Mouse (Mus musculus) stomach, embryonic 16.5 days (tissue): ENCODE measurements at regions not wholly inside any gene's neighbourhood (a gene's known extent, or its start where the extent isn't known, plus 50 kb on each side); places are given as distances from the start of the nearest gene placed in this dataset.
A peak's percentile ranks its signal among the peaks of the same experiment; 100 is the strongest.

Source experiments
- ATAC-seq: fragments of 200-750 bp; cut with Nextera tagmentation; 2 replicates; pipeline ENCODE4 v1.8.0; 2017; ENCODE audit warnings: moderate number of reproducible peaks, moderate TSS enrichment; ENCODE audit not compliant: insufficient read depth, low FRiP score
- H3K27ac ChIP-seq: fragments of 300-500 bp; sonication (generic); 2 replicates; pipeline ENCODE4 v1.5.1; 2014; ENCODE audit warnings: low read length
- H3K27me3 ChIP-seq: fragments of 300-500 bp; sonication (generic); 2 replicates; pipeline ENCODE4 v1.6.1; 2014; ENCODE audit warnings: low read length, control low read depth, mixed read lengths; ENCODE audit not compliant: control insufficient read depth, insufficient read depth
- H3K36me3 ChIP-seq: fragments of 300-500 bp; sonication (generic); 2 replicates; pipeline ENCODE4 v1.6.1; 2014; ENCODE audit warnings: low read length; ENCODE audit not compliant: control insufficient read depth, insufficient read depth
- H3K4me1 ChIP-seq: fragments of 300-500 bp; sonication (generic); 2 replicates; pipeline ENCODE4 v1.6.1; 2014; ENCODE audit warnings: low read length, control low read depth, mixed read lengths; ENCODE audit not compliant: control insufficient read depth, insufficient read depth
- H3K4me2 ChIP-seq: fragments of 300-500 bp; sonication (generic); 2 replicates; pipeline ENCODE4 v1.6.1; 2014; ENCODE audit warnings: low read depth, low read length, mixed read lengths
- H3K4me3 ChIP-seq: fragments of 300-500 bp; sonication (generic); replicated peaks from 2 replicates; pipeline ENCODE4 v1.5.1; 2014; ENCODE audit warnings: mild to moderate bottlenecking, low read length
- H3K9ac ChIP-seq: fragments of 300-500 bp; sonication (generic); 2 replicates; pipeline ENCODE4 v1.6.1; 2014; ENCODE audit warnings: low read length
- H3K9me3 ChIP-seq: fragments of 300-500 bp; sonication (generic); replicated peaks from 2 replicates; pipeline ENCODE4 v1.6.1; 2016; ENCODE audit warnings: low read length, control low read depth; ENCODE audit not compliant: control insufficient read depth
- WGBS: fragments of 180-500 bp; shearing (Covaris S2); extraction: QIAGEN DNeasy Blood & Tissue Kit; methylation state at CpG from one replicate; pipeline ENCODE4 v1.1.7; 2014; 5-methylcytosine and 5-hydroxymethylcytosine counted together

- H3K4me2 ChIP-seq, result no peak overlapping the region
- ATAC-seq, result no peak
- H3K27me3 ChIP-seq, result no peaks in the 10 kb centered on the region
- H3K9ac ChIP-seq, result no peak overlapping the region
- H3K4me1 ChIP-seq, result no peaks in the 10 kb centered on the region
- H3K27ac ChIP-seq, result no peak overlapping the region
- H3K36me3 ChIP-seq, result no peaks in the 10 kb centered on the region
- H3K4me3 ChIP-seq, result no peak overlapping the region
- H3K9me3 ChIP-seq, result no peaks in the 10 kb centered on the region
These were observed 206.3 kb downstream of the Irs2 start for GRCm38 (mm10) chr8:10802003-10802402.

- H3K4me1 ChIP-seq, result no peaks in the 10 kb centered on the region
- ATAC-seq, result no peak
- WGBS, result 60% methylated on average over 5 of the region's 5 CpGs
These were observed 206.7 kb downstream of the Irs2 start for GRCm38 (mm10) chr8:10801580-10801979.

DNA sequence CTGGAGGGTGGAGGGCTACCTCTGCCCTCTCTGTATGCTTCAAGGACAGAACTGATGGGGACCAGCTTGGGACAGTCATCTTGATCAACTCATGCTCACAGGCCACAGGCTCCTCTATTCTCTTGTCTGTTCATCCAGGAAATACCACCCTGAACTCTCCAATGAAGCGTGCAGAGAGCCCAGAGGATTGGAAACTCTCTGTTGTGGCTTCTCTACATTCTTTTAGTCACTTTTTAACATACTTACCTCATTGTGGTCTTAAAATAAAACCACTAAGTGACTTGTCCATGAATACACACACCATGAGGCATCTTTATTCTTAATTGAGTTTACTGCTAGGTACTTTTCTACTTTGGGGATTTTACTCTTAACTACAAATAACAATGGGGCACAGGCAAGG is 209.8 kb downstream of the Irs2 start:
- H3K27ac ChIP-seq, result no peak overlapping the region
- ATAC-seq, result no peak
- H3K4me1 ChIP-seq, result no peaks in the 10 kb centered on the region
- no peak overlapping the region for H3K9ac ChIP-seq
- no peaks in the 10 kb centered on the region for H3K36me3 ChIP-seq
- WGBS, result 86% methylated on average over 1 of the region's 1 CpGs
- H3K9me3 ChIP-seq, result no peaks in the 10 kb centered on the region
- no peaks in the 10 kb centered on the region for H3K27me3 ChIP-seq
- H3K4me2 ChIP-seq, result no peak overlapping the region
- H3K4me3 ChIP-seq, result no peak overlapping the region

More at GRCm38 (mm10) chr8:10801580-10801979, 206.7 kb downstream of the Irs2 start:
- H3K27ac ChIP-seq, result no peak overlapping the region
- no peak overlapping the region for H3K4me3 ChIP-seq
- no peaks in the 10 kb centered on the region for H3K27me3 ChIP-seq
- no peak overlapping the region for H3K9ac ChIP-seq
- H3K4me2 ChIP-seq, result no peak overlapping the region
- H3K9me3 ChIP-seq, result no peaks in the 10 kb centered on the region
- no peaks in the 10 kb centered on the region for H3K36me3 ChIP-seq

- Histone ChIP-seq H3K36me3 (no peaks in the 10 kb centered on the region), H3K4me1 (no peaks in the 10 kb centered on the region), H3K4me3 (no peak overlapping the region), H3K9me3 (no peaks in the 10 kb centered on the region), H3K4me2 (no peak overlapping the region), H3K9ac (no peak overlapping the region), H3K27ac (no peak overlapping the region), H3K27me3 (no peaks in the 10 kb centered on the region)
- no peak for ATAC-seq
- 51% methylated on average over 10 of the region's 10 CpGs for WGBS
These were observed 213.7 kb downstream of the Irs2 start for GRCm38 (mm10) chr8:10794367-10795189.

DNA sequence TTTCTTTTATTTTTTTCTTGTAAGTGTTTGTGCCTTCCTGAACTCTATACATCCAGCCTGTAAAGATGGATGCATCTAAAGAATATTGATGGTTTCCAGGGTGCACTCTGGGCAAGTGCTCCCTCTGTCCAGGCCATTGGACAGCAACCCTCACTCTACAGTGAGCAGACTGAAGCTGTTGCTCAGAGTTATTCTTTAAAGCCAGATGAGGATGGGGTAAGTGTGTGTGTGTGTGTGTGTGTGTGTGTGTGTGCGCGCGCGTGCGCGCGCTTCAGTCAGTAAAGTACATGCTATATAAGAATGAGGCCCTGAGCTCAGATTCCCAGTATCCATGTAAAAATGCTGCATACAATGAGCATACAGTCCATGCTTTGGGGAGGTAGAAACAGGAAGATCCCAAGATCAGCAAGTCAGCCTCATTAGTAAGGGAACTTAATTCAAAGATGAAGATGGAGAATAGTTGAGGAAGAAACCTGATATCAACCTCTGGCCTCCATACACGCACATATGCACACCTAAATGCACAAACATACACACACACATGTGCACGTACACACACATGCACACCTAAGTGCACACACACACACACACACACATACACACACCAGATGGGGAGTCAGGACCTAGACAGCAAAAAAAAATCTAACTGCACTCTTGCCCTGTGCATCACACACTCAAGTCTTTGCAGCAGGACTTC is 214.4 kb downstream of the Irs2 start:
- H3K36me3 ChIP-seq, result no peaks in the 10 kb centered on the region
- no peak overlapping the region for H3K9ac ChIP-seq
- H3K4me1 ChIP-seq, result 0 out of 2 replicates have a peak, but pooled peaks cover 4% of the 10 kb centered on the region
- H3K27me3 ChIP-seq, result no peaks in the 10 kb centered on the region
- H3K9me3 ChIP-seq, result no peaks in the 10 kb centered on the region
- no peak overlapping the region for H3K4me3 ChIP-seq
- no peak overlapping the region for H3K27ac ChIP-seq
- no peak overlapping the region for H3K4me2 ChIP-seq
- WGBS, result 96% methylated on average over 9 of the region's 9 CpGs
- no peak for ATAC-seq

DNA sequence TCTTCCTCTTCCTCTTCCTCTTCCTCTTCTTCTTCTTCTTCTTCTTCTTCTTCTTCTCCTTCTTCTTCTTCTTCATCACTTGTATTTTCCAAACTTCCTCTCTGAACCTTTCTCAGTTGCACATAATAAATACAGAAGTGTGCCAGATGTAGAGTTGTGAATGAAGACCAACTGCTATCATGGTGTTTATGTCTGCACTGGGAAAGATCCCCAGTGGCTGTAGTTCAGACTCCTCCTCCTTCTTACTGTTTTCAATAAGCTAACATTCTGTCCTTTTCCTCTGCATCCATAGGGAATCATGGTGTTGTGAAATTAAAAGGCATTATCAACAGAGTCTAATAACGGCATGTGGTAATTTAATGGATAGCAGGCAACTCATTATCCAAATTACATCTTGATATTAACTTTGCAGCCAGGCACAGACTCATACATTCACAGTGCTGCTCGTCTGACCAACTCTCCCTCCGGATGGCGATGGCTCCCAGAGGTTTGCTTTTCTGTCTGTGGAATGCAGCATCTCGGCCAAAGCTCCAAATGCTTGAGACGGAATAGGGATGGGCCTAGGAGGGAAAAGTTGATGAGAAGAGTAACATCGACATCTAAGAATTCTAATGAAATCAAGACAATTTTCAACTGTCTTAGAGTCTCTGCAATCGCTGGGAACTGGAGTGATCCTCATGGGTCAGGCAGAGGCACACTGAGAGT is 219.6 kb downstream of the Irs2 start:
- WGBS, result 54% methylated on average over 8 of the region's 8 CpGs
- ATAC-seq, result 0 out of 2 replicates have a peak, but pooled peaks have one; percentile 58

DNA sequence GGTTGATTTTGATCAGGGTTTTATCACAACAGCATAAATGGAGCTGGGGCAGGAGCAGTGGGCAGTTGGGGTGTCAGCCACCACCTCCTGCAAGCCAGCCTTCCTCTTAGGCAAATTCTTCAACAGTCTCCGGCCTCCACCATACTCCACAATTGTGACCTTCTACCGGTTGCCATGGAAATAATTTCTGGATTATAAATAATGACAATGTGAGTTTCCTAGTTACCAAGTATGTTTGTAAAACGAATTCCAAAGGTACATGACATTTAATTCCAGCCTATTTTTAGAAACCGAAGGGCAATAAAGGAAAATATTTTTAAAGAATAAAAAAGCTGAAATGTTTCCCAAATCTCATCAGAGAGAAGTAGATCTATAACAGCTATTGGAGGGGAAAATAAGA is 222.5 kb downstream of the Irs2 start:
- Histone ChIP-seq H3K4me3 (no peak overlapping the region), H3K9ac (no peak overlapping the region), H3K27me3 (no peaks in the 10 kb centered on the region), H3K36me3 (no peaks in the 10 kb centered on the region), H3K27ac (no peak overlapping the region), H3K9me3 (no peaks in the 10 kb centered on the region), H3K4me1 (0 out of 2 replicates have a peak, but pooled peaks cover 6% of the 10 kb centered on the region), H3K4me2 (no peak overlapping the region)
- ATAC-seq, result no peak
- WGBS, result 50% methylated on average over 4 of the region's 4 CpGs

More for the DNA sequence above, 219.6 kb downstream of the Irs2 start:
- Histone ChIP-seq H3K27ac (peak overlapping the region; percentile 29; the same call in 1 of the 2 replicates), H3K9me3 (no peaks in the 10 kb centered on the region), H3K4me1 (0 out of 2 replicates have a peak, but pooled peaks cover 6% of the 10 kb centered on the region), H3K9ac (no peak overlapping the region), H3K4me2 (no peak overlapping the region), H3K36me3 (no peaks in the 10 kb centered on the region), H3K27me3 (no peaks in the 10 kb centered on the region), H3K4me3 (no peak overlapping the region)

- no peak overlapping the region for H3K4me3 ChIP-seq
- no peak for ATAC-seq
- H3K9ac ChIP-seq, result no peak overlapping the region
- 0 out of 2 replicates have a peak, but pooled peaks cover 6% of the 10 kb centered on the region for H3K4me1 ChIP-seq
- H3K27me3 ChIP-seq, result no peaks in the 10 kb centered on the region
- H3K9me3 ChIP-seq, result no peaks in the 10 kb centered on the region
- no peak overlapping the region for H3K4me2 ChIP-seq
- no peaks in the 10 kb centered on the region for H3K36me3 ChIP-seq
- 90% methylated on average over 4 of the region's 4 CpGs for WGBS
- H3K27ac ChIP-seq, result no peak overlapping the region
These were observed 222.9 kb downstream of the Irs2 start for GRCm38 (mm10) chr8:10785311-10785710.

- no peak overlapping the region for H3K27ac ChIP-seq
- no peaks in the 10 kb centered on the region for H3K9me3 ChIP-seq
- no peak overlapping the region for H3K4me3 ChIP-seq
- 55% methylated on average over 1 of the region's 1 CpGs for WGBS
- 0 out of 2 replicates have a peak, but pooled peaks cover 6% of the 10 kb centered on the region for H3K4me1 ChIP-seq
- ATAC-seq, result no peak
- H3K36me3 ChIP-seq, result no peaks in the 10 kb centered on the region
- H3K9ac ChIP-seq, result no peak overlapping the region
- no peaks in the 10 kb centered on the region for H3K27me3 ChIP-seq
- H3K4me2 ChIP-seq, result no peak overlapping the region
These were observed 223.8 kb downstream of the Irs2 start for GRCm38 (mm10) chr8:10784481-10784880.
